Mouse (Mus musculus) macrophage (primary cell): Measurements from ENCODE around the gene Gm10974. TPM values are rescaled to one million over a fixed set of nuclear protein-coding genes. Genes with fewer than 3 reads are reported as not detected.

ENCODE experiments used
- H3K27ac ChIP-seq: fragments of 350-480 bp; formaldehyde crosslinking; 2 replicates; pipeline ENCODE4 v1.9.0; 2021
- H3K36me3 ChIP-seq: fragments of 350-480 bp; formaldehyde crosslinking; 2 replicates; pipeline ENCODE4 v1.9.0; 2021; ENCODE audit errors: inconsistent target
- H3K4me3 ChIP-seq: fragments of 350-480 bp; formaldehyde crosslinking; 2 replicates; pipeline ENCODE4 v1.9.0; 2021; ENCODE audit errors: inconsistent target
- H3K79me2 ChIP-seq: fragments of 350-480 bp; formaldehyde crosslinking; 2 replicates; pipeline ENCODE4 v1.9.0; 2021; ENCODE audit errors: inconsistent target
- WGBS: methylation state at CpG from one replicate; pipeline ENCODE4 v1.1.7; 2026; ENCODE audit warnings: inconsistent platforms; ENCODE audit not compliant: missing documents; 5-methylcytosine and 5-hydroxymethylcytosine counted together
- polyA plus RNA-seq: library from polyadenylated mRNA; stranded (reverse); fragments of 250-400 nt; gene quantifications from 3 replicates; pipeline ENCODE4 v1.2.4, GENCODE M21; 2018; ENCODE audit warnings: inconsistent platforms
- total RNA-seq, 78 experiments: library from RNA; depleted of rRNA; stranded (reverse); fragments of 250-400 nt; gene quantifications; 1 replicate in 9 of 78; 2 replicates in 24 of 78; 3 replicates in 43 of 78; 4 replicates in 2 of 78; pipeline ENCODE4 v1.2.4; 2018; ENCODE audit warnings: inconsistent platforms in 56 of 78

The Gm10974 gene
- not detected for total RNA-seq (2018; cell fraction: chromatin; rRNA removed)
- total RNA-seq (2018; cell fraction: cytosol; rRNA removed), result not detected
- total RNA-seq (2018; cell fraction: nucleus; rRNA removed), result not detected
- not detected in 3 replicates for polyA plus RNA-seq

DNA sequence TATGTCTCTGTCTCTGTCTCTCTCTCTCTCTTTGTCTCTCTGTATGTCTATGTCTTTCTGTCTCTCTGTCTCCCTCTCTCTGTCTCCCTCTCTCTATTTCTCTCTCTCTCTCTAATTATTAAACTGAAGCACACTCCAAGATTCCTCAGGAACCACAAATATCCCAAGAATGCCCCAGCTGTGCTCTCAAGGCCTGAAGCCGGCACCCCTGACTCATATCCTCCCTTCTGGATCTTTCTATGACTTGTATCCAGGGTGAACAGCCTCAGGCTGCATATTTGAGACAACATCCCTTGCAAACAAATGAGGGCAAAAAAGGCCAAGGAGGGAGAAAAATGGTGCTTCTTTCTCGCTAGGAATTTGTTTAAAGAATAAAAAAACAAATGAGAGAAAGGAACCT lies at the start of gene Gm10974:
Gene Gm10974, plus strand, starts transcription at position 2 of the 400 bp plus-strand sequence.
- Histone ChIP-seq H3K36me3 (no peaks in the 10 kb centered on the region), H3K27ac (no peak within 1 kb of the TSS), H3K79me2 (peaks cover 17% of the 10 kb centered on the region; the same call in 1 of the 2 replicates), H3K4me3 (no peak within 1 kb of the TSS)
- 100% methylated on average over 2 of the region's 2 CpGs for WGBS

DNA sequence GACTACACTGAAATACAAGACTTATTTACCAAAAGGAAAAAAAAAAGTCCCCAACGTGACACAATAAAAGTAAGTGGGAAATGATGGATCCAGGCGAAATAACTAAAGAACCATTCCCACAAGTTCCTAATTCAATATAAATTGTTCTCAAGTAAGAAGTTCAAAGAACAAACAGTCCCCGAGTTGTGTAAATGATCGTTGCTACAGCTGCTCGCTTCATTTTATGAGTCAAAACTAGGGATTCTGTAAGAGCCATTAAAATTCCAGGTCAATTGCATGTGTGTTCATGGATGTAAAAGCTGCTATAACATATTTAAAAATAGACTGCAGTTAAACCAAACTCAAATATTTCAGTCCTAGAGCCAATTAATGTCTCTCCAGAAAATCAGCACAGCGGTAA lies 47.6 kb upstream of the Gm10974 start:
- WGBS, result 99% methylated on average over 6 of the region's 6 CpGs
- H3K27ac ChIP-seq, result no peak overlapping the region

GRCm38 (mm10) chr7:66320996-66321395 lies 44.7 kb upstream of the Gm10974 start:
- Histone ChIP-seq H3K36me3 (peaks cover 18% of the 10 kb centered on the region), H3K27ac (no peak overlapping the region), H3K4me3 (no peak overlapping the region), H3K79me2 (no peaks in the 10 kb centered on the region)
- WGBS, result 67% methylated on average over 5 of the region's 5 CpGs

More for the DNA sequence above, 47.6 kb upstream of the Gm10974 start:
- no peak overlapping the region for H3K4me3 ChIP-seq
- H3K36me3 ChIP-seq, result peaks cover 24% of the 10 kb centered on the region; the same call in 1 of the 2 replicates
- H3K79me2 ChIP-seq, result no peaks in the 10 kb centered on the region

DNA sequence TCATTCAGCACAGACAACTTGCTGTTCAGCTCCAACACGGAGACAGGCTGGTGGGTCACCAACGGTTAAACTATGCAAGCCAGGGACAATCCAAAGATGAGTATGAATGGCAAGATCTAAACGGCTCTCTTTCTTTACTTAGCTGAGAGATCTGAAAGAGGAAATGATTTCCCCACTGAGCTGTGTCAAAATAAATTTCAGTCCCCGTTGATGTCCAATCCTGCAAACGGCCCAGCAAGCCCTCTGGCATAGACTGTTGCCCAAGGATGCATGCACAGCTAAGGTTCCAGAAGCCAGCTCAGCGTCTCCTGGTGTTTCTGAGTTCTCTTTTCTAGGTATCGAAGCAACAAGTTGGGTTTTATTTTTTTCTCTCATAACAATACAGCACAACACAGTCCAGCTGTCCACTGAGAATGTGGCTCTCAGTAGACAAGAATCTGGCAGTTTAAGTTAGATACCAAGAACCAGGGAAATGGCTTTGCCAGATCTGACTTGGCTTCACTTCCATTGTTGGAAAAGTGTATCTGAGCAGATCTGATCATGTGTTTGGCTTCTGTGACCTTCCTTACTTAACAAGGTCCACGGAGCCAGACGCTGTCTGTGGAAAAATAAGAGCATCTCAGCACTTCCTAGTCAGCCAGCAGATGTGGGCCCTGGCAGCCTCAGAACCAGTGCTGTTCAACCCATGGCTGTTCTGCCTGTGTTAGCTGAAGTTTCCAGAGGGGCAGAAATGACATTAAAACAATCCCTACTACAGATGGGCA lies 42.3 kb upstream of the Gm10974 start:
- no peaks in the 10 kb centered on the region for H3K79me2 ChIP-seq
- H3K4me3 ChIP-seq, result no peak overlapping the region
- H3K27ac ChIP-seq, result no peak overlapping the region
- peaks cover 28% of the 10 kb centered on the region for H3K36me3 ChIP-seq
- WGBS, result 40% methylated on average over 9 of the region's 9 CpGs

DNA sequence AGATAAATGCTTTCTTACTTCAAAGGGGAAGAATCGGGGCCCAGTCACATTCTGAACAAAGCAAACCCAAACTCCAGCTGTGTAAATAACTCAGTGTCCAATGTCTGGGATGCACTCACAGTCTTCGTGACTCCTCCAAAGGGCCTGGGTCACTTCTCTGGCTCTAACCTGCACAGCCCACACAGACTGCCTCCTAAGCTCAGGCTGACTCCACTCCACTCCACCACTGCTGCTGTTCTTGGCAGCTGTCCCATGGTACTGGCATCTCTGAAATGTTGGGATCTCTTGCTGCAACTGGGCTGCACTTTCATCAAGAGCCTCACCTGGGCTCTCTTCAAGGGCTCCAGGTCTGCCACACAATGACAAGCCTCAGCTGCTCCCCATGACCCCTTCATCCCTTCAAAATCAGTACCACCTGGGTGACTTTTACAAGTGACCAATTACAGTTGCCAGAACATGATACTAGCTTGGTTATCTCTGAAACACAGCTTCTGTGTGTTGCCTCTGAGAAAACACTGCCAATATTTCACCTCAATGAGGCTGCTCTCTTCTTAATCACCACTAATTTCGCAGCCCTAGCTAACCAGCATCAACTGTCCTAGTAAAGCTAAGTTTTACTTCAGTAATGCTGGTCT lies 40.2 kb upstream of the Gm10974 start:
- Histone ChIP-seq H3K27ac (no peak overlapping the region), H3K36me3 (peaks cover 39% of the 10 kb centered on the region), H3K79me2 (no peaks in the 10 kb centered on the region), H3K4me3 (no peak overlapping the region)
- WGBS, result 87% methylated on average over 3 of the region's 3 CpGs

DNA sequence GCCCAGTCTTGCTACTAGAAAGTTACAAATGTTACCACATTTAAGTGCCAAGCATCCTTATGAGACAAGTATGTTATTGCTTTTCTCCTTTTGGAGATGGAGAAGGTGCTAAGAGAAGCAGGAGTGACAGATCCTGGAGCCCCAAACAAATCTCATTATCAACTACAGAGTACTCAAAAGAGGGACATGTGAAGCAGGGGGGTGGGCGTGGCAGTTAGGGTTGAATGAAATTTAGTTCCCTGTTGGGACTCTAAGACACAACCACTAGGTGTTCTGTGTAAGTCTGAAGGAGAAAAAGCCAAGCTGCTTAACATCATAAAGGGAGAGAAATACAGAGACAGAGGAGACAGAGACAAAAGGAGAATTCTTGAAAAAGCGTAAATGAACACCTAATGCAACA lies 38.2 kb upstream of the Gm10974 start:
- no peaks in the 10 kb centered on the region for H3K79me2 ChIP-seq
- H3K36me3 ChIP-seq, result peaks cover 47% of the 10 kb centered on the region
- no peak overlapping the region for H3K27ac ChIP-seq
- no peak overlapping the region for H3K4me3 ChIP-seq
- WGBS, result 87% methylated on average over 2 of the region's 2 CpGs

DNA sequence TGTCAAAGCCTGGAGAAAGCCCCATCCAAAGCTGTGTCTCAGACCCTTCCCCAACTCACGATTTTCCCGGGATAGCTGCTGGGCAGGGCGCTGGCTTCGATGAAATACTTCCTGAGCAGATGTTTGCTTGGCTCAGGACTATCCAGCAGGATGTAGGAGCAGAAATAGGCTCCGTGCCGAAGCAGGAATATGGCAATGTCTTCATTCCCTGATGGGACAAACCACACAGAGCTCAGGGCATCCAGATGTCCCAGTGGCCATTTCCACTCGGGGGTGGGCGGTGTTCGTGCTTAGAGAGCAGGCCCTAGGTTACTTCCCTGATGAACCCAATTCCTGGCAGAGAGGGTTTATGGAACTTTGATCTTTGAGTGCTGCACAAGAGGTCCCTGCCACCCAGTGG lies 35.1 kb upstream of the Gm10974 start:
- H3K27ac ChIP-seq, result no peak overlapping the region
- peaks cover 75% of the 10 kb centered on the region for H3K36me3 ChIP-seq
- no peak overlapping the region for H3K4me3 ChIP-seq
- 91% methylated on average over 9 of the region's 9 CpGs for WGBS
- H3K79me2 ChIP-seq, result no peaks in the 10 kb centered on the region

DNA sequence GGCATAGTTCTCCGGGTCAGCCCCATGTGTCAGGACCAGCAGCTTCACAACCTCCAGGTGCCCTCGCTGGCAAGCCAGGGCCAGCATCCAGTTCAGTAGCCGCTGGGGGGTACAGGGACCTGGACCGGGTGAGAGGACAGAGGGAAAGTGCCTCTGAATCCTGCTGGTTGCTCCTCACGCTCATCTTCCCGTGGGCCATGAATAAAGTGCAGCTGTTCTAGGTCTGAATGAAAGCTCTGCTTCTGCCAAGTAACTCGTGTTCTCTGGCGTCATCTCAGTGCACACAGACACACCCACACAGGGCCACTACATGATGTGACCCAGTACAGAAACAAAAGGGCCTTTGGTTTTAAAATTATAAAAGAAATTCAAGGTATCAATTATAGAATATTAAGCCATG lies 33.4 kb upstream of the Gm10974 start:
- H3K4me3 ChIP-seq, result no peak overlapping the region
- peaks cover 59% of the 10 kb centered on the region; the same call in 1 of the 2 replicates for H3K36me3 ChIP-seq
- H3K79me2 ChIP-seq, result no peaks in the 10 kb centered on the region
- H3K27ac ChIP-seq, result no peak overlapping the region
- whole genome bisulfite sequencing, result 98% methylated on average over 7 of the region's 8 CpGs

DNA sequence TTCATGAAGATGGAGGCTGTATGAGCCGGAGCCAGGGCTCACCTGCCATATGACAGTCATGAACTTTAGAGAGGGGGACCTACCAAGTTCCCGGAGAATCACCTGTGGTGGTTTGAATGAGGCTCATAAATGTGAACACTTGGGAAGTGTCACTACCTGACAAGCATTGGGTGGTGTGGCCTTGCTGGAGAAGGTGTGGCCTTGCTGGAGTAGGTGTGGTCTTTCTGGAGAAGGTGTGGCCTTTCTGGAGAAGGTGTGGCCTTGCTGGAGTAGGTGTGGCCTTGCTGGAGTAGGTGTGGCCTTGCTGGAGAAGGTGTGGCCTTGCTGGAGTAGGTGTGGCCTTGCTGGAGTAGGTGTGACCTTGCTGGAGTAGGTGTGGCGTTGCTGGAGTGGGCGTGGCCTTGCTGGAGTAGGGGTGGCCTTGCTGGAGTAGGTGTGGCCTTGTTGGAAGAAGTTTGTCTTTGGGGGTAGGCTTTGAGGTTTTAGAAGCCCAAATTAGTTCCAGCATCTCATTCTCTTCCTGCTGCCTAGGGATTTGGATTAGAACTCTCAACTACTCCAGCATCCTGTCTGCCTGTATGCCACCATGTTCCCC lies 31.7 kb upstream of the Gm10974 start:
- no peak overlapping the region for H3K4me3 ChIP-seq
- peaks cover 53% of the 10 kb centered on the region; the same call in 1 of the 2 replicates for H3K36me3 ChIP-seq
- no peak overlapping the region for H3K27ac ChIP-seq
- WGBS, result 94% methylated on average over 4 of the region's 4 CpGs
- H3K79me2 ChIP-seq, result no peaks in the 10 kb centered on the region

GRCm38 (mm10) chr7:66336955-66337354 lies 28.8 kb upstream of the Gm10974 start:
- no peak overlapping the region for H3K4me3 ChIP-seq
- WGBS, result 92% methylated on average over 2 of the region's 2 CpGs

GRCm38 (mm10) chr7:66339625-66340024 lies 26.1 kb upstream of the Gm10974 start:
- Histone ChIP-seq H3K36me3 (peaks cover 22% of the 10 kb centered on the region; the same call in 1 of the 2 replicates), H3K27ac (no peak overlapping the region), H3K4me3 (no peak overlapping the region), H3K79me2 (no peaks in the 10 kb centered on the region)
- WGBS, result 59% methylated on average over 5 of the region's 5 CpGs

More at GRCm38 (mm10) chr7:66336955-66337354, 28.8 kb upstream of the Gm10974 start:
- Histone ChIP-seq H3K27ac (no peak overlapping the region), H3K36me3 (peaks cover 44% of the 10 kb centered on the region; the same call in 1 of the 2 replicates), H3K79me2 (no peaks in the 10 kb centered on the region)

GRCm38 (mm10) chr7:66340044-66340443 lies 25.7 kb upstream of the Gm10974 start:
- 94% methylated on average over 3 of the region's 3 CpGs for WGBS
- no peak overlapping the region for H3K4me3 ChIP-seq
- no peaks in the 10 kb centered on the region for H3K79me2 ChIP-seq
- H3K36me3 ChIP-seq, result peaks cover 17% of the 10 kb centered on the region; the same call in 1 of the 2 replicates
- H3K27ac ChIP-seq, result no peak overlapping the region

- Histone ChIP-seq H3K4me3 (no peak overlapping the region), H3K79me2 (no peaks in the 10 kb centered on the region), H3K27ac (no peak overlapping the region), H3K36me3 (peaks cover 12% of the 10 kb centered on the region; the same call in 1 of the 2 replicates)
- 63% methylated on average over 4 of the region's 4 CpGs for WGBS
Observed at GRCm38 (mm10) chr7:66342323-66342722, 23.4 kb upstream of the Gm10974 start.

DNA sequence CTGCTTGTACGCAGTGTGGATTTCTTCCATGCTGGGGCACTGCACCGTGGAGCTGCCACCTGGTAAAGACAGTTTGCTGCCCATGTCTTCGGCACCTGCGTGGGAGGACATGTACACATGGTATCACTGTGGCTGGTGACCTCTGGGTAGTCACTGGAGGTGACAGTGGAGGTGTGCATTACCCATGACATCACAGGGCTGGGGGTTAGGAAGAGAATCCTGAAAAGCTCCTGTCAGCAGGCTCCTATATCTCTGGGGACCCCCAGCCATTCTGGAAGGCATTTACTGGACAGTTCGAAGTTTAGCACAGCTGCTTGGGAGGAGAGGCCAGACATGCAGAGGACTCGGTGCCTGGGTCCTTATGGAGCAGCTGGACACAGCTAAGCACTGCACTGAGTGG lies 22.9 kb upstream of the Gm10974 start:
- H3K27ac ChIP-seq, result no peak overlapping the region
- no peaks in the 10 kb centered on the region; the same call in 1 of the 2 replicates for H3K79me2 ChIP-seq
- peaks cover 12% of the 10 kb centered on the region; the same call in 1 of the 2 replicates for H3K36me3 ChIP-seq
- no peak overlapping the region for H3K4me3 ChIP-seq
- 91% methylated on average over 6 of the region's 6 CpGs for WGBS
